Mouse (Mus musculus): Measurements from ENCODE around the gene Cxcl17.
"Not testable (repeated sequence)": the region's sequence is repeated elsewhere in the genome, so short reads cannot be mapped to it uniquely, and the experiment has no call there.

Gene Cxcl17

DNA sequence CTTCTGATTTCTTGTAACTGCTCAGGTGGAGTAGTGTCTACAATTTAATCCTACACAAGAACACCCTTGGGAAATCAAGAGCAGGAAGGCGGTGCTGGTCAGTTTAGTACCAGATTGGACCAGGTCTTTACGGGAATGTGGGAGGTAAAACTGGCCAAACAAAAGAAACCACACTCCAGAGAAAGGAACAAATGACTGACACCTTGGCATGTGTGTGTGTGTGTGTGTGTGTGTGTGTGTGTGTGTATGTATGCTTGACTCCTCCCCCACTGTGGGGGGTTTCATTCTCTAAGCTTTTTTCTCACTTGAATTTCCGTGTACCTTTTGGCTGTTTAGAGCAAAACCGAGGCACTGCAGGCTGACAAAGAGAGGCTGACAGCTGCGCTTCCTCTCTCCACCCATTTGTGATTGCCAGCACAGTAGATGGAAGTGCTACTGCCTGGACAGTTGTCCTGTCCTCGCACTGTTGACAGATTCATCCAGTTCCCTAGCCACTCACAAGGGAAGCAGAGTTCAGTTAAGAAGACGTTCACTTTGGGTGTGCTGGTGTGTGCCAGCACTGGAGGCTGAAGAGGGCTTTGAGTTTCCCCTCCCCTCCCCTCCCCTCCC, at the start of gene Cxcl17:
TSS of gene Cxcl17 (minus strand) at position 54 of the 609 bp plus-strand sequence.
- no peak for DNase-seq

DNA sequence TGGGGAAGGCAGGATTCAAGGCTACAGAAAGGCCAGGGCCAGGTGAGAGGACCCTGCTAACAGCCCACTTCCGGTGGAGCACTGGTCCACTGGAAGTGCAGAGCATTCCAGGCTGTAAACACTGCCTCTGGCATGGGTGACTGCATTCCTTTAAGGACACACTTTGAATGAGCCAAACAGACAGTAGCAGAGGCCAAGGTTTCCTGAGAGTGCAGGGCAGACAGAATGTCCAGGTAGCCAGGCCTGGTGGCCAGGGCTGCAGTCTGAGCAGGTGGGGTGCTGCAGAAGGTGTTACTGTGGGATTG, 49.3 kb upstream of the Cxcl17 start:
- DNase-seq: not testable (repeated sequence)

- DNase-seq: peak; percentile 25
These were observed 48.8 kb upstream of the Cxcl17 start for GRCm38 (mm10) chr7:25461336-25462032.

- DNase-seq: no peak
These were observed 39.4 kb upstream of the Cxcl17 start for GRCm38 (mm10) chr7:25452103-25452502.

- DNase-seq: no peak
These were observed 37.5 kb upstream of the Cxcl17 start for GRCm38 (mm10) chr7:25449913-25450890.

GRCm38 (mm10) chr7:25440816-25441153, 28.1 kb upstream of the Cxcl17 start:
- DNase-seq: no peak

- DNase-seq: no peak
These were observed 27.5 kb upstream of the Cxcl17 start for GRCm38 (mm10) chr7:25439978-25440815.

GRCm38 (mm10) chr7:25439124-25439822, 26.6 kb upstream of the Cxcl17 start:
- DNase-seq: no peak

- no peak for DNase-seq
These were observed 24.0 kb upstream of the Cxcl17 start for GRCm38 (mm10) chr7:25436704-25437103.

- no peak for DNase-seq
These were observed 23.5 kb upstream of the Cxcl17 start for GRCm38 (mm10) chr7:25436226-25436625.

DNA sequence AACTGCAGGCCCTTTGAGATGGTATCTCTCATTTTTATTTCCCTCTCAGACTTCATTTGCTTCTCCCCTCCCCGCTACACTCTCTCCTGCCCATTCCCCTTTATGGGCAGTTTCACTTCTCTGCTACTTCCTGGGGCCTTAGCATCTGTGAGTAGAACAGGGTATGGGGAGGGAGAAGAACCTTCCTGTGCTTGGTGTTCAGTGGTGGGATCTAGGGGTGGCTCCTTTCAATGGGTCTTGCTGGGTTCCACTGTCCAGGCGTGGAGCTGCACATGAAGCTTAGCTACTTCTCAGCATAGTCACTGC, 22.8 kb upstream of the Cxcl17 start:
- DNase-seq: no peak

GRCm38 (mm10) chr7:25434654-25435545, 22.2 kb upstream of the Cxcl17 start:
- DNase-seq: no peak

DNA sequence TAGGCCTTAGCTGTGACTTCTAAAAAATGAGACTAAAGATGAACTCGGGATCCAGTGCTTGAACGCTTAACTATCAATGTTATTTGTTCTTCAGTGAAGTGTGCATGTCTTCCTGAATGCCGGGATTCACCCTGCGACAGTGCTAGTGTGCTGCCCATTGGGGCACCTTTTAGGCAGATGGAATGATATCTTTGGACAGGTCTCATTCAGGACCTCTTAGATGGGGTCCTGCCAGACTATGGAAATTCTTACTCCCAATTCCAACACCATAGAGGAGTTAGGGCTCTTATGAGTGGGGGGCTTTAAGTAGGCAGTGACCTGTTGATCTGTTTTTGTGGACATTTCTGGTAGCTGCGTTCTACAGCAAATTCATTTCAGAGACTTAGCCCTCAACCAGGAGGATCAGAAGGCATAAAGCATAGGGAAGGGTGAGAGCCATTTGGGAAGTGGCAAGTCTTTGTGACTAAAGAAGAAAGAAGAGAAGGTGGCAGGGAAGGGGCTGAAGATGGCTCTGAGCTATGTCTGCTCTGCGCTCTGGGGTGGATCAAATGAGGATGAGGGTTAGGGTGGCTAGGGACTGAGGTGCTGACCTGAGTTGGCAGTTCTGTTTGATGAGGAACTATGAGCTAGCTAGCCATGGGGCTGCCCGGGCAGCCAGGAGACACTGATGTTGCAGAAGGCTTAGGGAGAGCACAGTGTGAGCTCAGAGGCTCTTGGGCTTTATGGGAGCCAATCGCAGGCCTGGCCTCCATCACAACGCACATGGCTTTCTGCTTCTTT, 21.3 kb upstream of the Cxcl17 start:
- DNase-seq: no peak

GRCm38 (mm10) chr7:25433007-25433541, 20.4 kb upstream of the Cxcl17 start:
- DNase-seq: no peak

DNA sequence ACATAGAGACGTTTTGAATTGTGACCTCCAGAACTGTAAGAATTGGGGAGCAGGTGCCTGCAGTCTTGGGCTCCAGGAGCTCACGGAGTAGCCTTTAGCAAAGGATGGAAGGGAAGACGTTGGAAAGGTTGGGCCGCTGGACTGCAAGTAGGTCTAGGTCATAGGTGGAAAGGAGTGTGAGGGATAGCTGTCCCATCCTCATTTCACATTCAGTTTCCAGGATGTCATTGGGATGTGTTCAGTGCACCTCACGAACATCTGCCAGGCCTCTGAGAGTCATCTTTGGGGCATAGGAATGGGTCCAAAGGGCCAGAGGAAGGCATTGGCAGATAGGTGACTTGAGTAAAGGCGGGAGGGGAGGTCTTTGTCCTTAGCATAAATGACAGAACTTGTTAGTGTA, 19.7 kb upstream of the Cxcl17 start:
- no peak for DNase-seq

DNA sequence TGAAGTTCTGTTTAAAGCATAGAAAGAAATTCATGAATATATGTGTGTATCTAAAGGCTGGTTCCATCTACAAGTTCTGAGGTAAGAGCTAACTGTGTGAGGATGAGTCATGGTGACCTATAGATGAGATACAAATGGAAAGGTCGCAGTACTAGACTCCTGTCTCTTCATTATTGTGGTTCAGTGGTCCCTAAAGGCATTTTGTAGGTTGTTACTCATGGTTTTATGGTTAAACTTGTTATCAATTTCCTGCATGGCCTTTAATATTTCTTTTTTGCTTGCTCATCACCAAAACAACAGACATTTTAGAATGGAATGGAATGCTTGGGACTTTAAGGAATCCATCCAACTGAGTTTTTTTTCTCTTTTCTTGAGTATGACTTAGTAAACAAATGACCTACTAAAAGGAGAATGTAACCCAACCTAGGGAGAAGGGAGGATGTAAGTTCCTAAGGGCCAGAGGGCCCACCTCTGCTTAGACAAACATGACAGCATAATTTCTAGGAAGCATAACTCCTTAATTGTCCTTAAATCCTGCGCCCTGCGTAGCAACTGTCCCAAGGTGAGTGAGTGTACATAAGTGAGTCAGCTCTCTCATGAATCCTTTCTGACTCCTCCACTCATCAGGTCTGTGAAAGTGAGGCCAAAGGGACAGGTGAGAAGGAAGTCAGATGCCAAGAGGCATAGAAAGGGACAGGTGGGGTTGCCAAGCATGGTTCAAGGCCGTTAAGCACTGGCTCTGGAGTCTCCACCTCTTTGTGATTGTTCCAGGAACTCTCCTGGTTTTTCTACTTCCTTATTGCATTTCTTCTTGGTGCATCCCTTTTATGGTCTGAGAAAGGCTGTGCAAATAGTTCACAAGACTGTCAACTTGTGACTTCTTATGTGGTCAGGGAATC, 17.4 kb upstream of the Cxcl17 start:
- no peak for DNase-seq

- no peak for DNase-seq
These were observed 15.6 kb upstream of the Cxcl17 start for GRCm38 (mm10) chr7:25428321-25428720.

- DNase-seq: no peak
These were observed 14.5 kb upstream of the Cxcl17 start for GRCm38 (mm10) chr7:25427144-25427543.

- DNase-seq: not testable (repeated sequence)
These were observed 13.7 kb upstream of the Cxcl17 start for GRCm38 (mm10) chr7:25426380-25426779.

Measured in cerebellum, adult 9-10 months (tissue).